Mouse (Mus musculus) hindbrain, embryonic 11.5 days (tissue): ENCODE data around the gene Ddx39. TPM values are rescaled to one million over a fixed set of nuclear protein-coding genes. Genes with fewer than 3 reads are reported as not detected.

Experiments
- ATAC-seq: fragments of 200-750 bp; cut with Nextera tagmentation; 2 replicates; pipeline ENCODE4 v1.8.0; 2017; ENCODE audit warnings: mild to moderate bottlenecking, moderate TSS enrichment, moderate library complexity; ENCODE audit not compliant: low FRiP score
- DNase-seq: peaks from one replicate; pipeline ENCODE4 v3.0.0-alpha.2; 2015; ENCODE audit warnings: low spot score
- H3K27ac ChIP-seq: fragments of 300-500 bp; sonication (generic); 2 replicates; pipeline ENCODE4 v1.5.1; 2014; ENCODE audit warnings: mild to moderate bottlenecking, low read depth, low read length
- H3K27me3 ChIP-seq: fragments of 300-500 bp; sonication (generic); 2 replicates; pipeline ENCODE4 v1.6.1; 2014; ENCODE audit warnings: mild to moderate bottlenecking, low read length, moderate library complexity, mixed read lengths; ENCODE audit not compliant: control insufficient read depth, insufficient read depth
- H3K36me3 ChIP-seq: fragments of 300-500 bp; sonication (generic); 2 replicates; pipeline ENCODE4 v1.6.1; 2014; ENCODE audit warnings: mild to moderate bottlenecking, low read length, moderate library complexity, mixed read lengths; ENCODE audit not compliant: control insufficient read depth, insufficient read depth
- H3K4me1 ChIP-seq: fragments of 300-500 bp; sonication (generic); replicated peaks from 2 replicates; pipeline ENCODE4 v1.6.1; 2014; ENCODE audit warnings: low read length, mixed read lengths; ENCODE audit not compliant: control insufficient read depth, insufficient read depth
- H3K4me2 ChIP-seq: fragments of 300-500 bp; sonication (generic); replicated peaks from 2 replicates; pipeline ENCODE4 v1.6.1; 2014; ENCODE audit warnings: mild to moderate bottlenecking, low read depth, low read length
- H3K4me3 ChIP-seq: fragments of 300-500 bp; sonication (generic); 2 replicates; pipeline ENCODE4 v1.5.1; 2014; ENCODE audit warnings: low read depth, low read length
- H3K9ac ChIP-seq: fragments of 300-500 bp; sonication (generic); 2 replicates; pipeline ENCODE4 v1.6.1; 2014; ENCODE audit warnings: low read depth, low read length
- H3K9me3 ChIP-seq: fragments of 300-500 bp; sonication (generic); 2 replicates; pipeline ENCODE4 v1.6.1; 2016; ENCODE audit warnings: low read length; ENCODE audit not compliant: control insufficient read depth
- WGBS: fragments of 180-500 bp; shearing (Covaris S2); extraction: QIAGEN DNeasy Blood & Tissue Kit; methylation state at CpG from one replicate; pipeline ENCODE4 v1.1.7; 2014; 5-methylcytosine and 5-hydroxymethylcytosine counted together
- polyA plus RNA-seq: library from polyadenylated mRNA; unstranded; fragments of >200 nt; fragmentation: Nextera tagmentation; extraction: Ambion mirVana; gene quantifications from 2 replicates; pipeline ENCODE4 v1.2.1, GENCODE M21; 2014

Gene Ddx39
- polyA plus RNA-seq, 1 experiment from 2014 or later = 187 TPM

- Histone ChIP-seq H3K36me3 (no peaks in the 10 kb centered on the region), H3K9ac (no peak overlapping the region), H3K4me3 (no peak overlapping the region), H3K27me3 (no peaks in the 10 kb centered on the region; the same call in 1 of the 2 replicates), H3K4me2 (peak overlapping the region; percentile 50), H3K4me1 (no peaks in the 10 kb centered on the region), H3K9me3 (no peaks in the 10 kb centered on the region), H3K27ac (no peak overlapping the region)
- ATAC-seq = no peak
- DNase-seq = no peak
- WGBS = 49% methylated on average over 6 of the region's 6 CpGs
These were observed 58.5 kb downstream of the Ddx39 start for GRCm38 (mm10) chr8:83773452-83773846.

GRCm38 (mm10) chr8:83774221-83774620 is 59.2 kb downstream of the Ddx39 start:
- H3K4me2 ChIP-seq = no peak overlapping the region
- WGBS = 89% methylated on average over 2 of the region's 2 CpGs
- no peak overlapping the region for H3K27ac ChIP-seq
- no peaks in the 10 kb centered on the region for H3K36me3 ChIP-seq
- H3K9me3 ChIP-seq = no peaks in the 10 kb centered on the region
- ATAC-seq = no peak
- no peak for DNase-seq
- H3K27me3 ChIP-seq = no peaks in the 10 kb centered on the region; the same call in 1 of the 2 replicates
- no peak overlapping the region for H3K9ac ChIP-seq
- no peaks in the 10 kb centered on the region for H3K4me1 ChIP-seq
- H3K4me3 ChIP-seq = no peak overlapping the region

Other genes starting within 250 kb of the Ddx39 start
- 0.11 and 0.14 TPM in 2 replicates for gene Olfr370, start 179.4 kb upstream of the Ddx39 start, polyA plus RNA-seq
- 358 and 366 TPM in 2 replicates for gene Ndufb7, start 148.5 kb upstream of the Ddx39 start, polyA plus RNA-seq
- gene Tecr, start 107.2 kb upstream of the Ddx39 start, polyA plus RNA-seq = 732 and 754 TPM in 2 replicates
- 66.1 and 66.7 TPM in 2 replicates for gene Dnajb1, start 107.0 kb upstream of the Ddx39 start, polyA plus RNA-seq
- 176 and 182 TPM in 2 replicates for gene Gipc1, start 62.5 kb upstream of the Ddx39 start, polyA plus RNA-seq
- gene Ptger1, start 48.5 kb upstream of the Ddx39 start, polyA plus RNA-seq = 0.49 and 1.0 TPM in 2 replicates
- 21.6 and 22.6 TPM in 2 replicates for gene Pkn1, start 16.0 kb upstream of the Ddx39 start, polyA plus RNA-seq
- gene Adgre5, start 26.1 kb downstream of the Ddx39 start, polyA plus RNA-seq = 13.0 and 13.8 TPM in 2 replicates
- 19.9 and 23.7 TPM in 2 replicates for gene Adgrl1, start 184.9 kb downstream of the Ddx39 start, polyA plus RNA-seq
- 0.93 and 1.2 TPM in 2 replicates for gene Gm10644, start 240.0 kb downstream of the Ddx39 start, polyA plus RNA-seq
- gene Asf1b, start 240.3 kb downstream of the Ddx39 start, polyA plus RNA-seq = 79.5 and 80.6 TPM in 2 replicates